Mouse (Mus musculus): Measurements from ENCODE around the gene Gm10226.
"Not testable (repeated sequence)": the region's sequence is repeated elsewhere in the genome, so short reads cannot be mapped to it uniquely, and the experiment has no call there.

Gene Gm10226

GRCm38 (mm10) chr17:21691560-21691959, at the start of gene Gm10226:
Gm10226 (plus strand) TSS chr17:21691860.
- DNase-seq (ENCODE audit: low spot score in 2 of 2), result no peak

- no peak for DNase-seq (ENCODE audit: low spot score in 2 of 2)
These were observed 42.9 kb upstream of the Gm10226 start for GRCm38 (mm10) chr17:21648791-21649190.

- DNase-seq (ENCODE audit: low spot score in 2 of 2), result peak in 1 of 2 experiments; percentile 49
These were observed 41.7 kb upstream of the Gm10226 start for GRCm38 (mm10) chr17:21649936-21650335.

- DNase-seq (ENCODE audit: low spot score in 2 of 2), result peak; percentile 54 to 84
These were observed 41.2 kb upstream of the Gm10226 start, which contains the start of gene Zfp983 for GRCm38 (mm10) chr17:21650364-21650907. Zfp983 (plus strand) TSS chr17:21650624.

GRCm38 (mm10) chr17:21678826-21679225, 12.8 kb upstream of the Gm10226 start:
- DNase-seq (ENCODE audit: low spot score in 2 of 2), result not testable (repeated sequence)

- DNase-seq (ENCODE audit: low spot score in 2 of 2), result peak; percentile 79 to 91
These were observed 12.2 kb upstream of the Gm10226 start for GRCm38 (mm10) chr17:21679273-21680018.

- not testable (repeated sequence) for DNase-seq (ENCODE audit: low spot score in 2 of 2)
These were observed 11.7 kb upstream of the Gm10226 start for GRCm38 (mm10) chr17:21680019-21680376.

- DNase-seq (ENCODE audit: low spot score in 2 of 2), result no peak
These were observed 1.7 kb downstream of the Gm10226 start for GRCm38 (mm10) chr17:21693342-21693741.

GRCm38 (mm10) chr17:21696073-21696472, 4.4 kb downstream of the Gm10226 start:
- DNase-seq (ENCODE audit: low spot score in 2 of 2), result no peak

GRCm38 (mm10) chr17:21702281-21703240, 10.9 kb downstream of the Gm10226 start:
- DNase-seq (ENCODE audit: low spot score in 2 of 2), result peak in 1 of 2 experiments; percentile 51

GRCm38 (mm10) chr17:21703414-21703813, 11.8 kb downstream of the Gm10226 start:
- DNase-seq (ENCODE audit: low spot score in 2 of 2), result no peak

- peak; percentile 60 to 70 for DNase-seq (ENCODE audit: low spot score in 2 of 2)
These were observed 15.8 kb downstream of the Gm10226 start, which contains the start of gene Zfp760 for GRCm38 (mm10) chr17:21707343-21707996. Zfp760 (plus strand) TSS chr17:21707741.

- no peak for DNase-seq (ENCODE audit: low spot score in 2 of 2)
These were observed 16.7 kb downstream of the Gm10226 start for GRCm38 (mm10) chr17:21708401-21708800.

- not testable (repeated sequence) for DNase-seq (ENCODE audit: low spot score in 2 of 2)
These were observed 38.8 kb downstream of the Gm10226 start, which contains the start of gene Zfp229 for GRCm38 (mm10) chr17:21730495-21730894. Zfp229 (plus strand) TSS chr17:21730795.

GRCm38 (mm10) chr17:21733049-21733448, 41.4 kb downstream of the Gm10226 start:
- no peak for DNase-seq (ENCODE audit: low spot score in 2 of 2)

- peak; percentile 71 to 74 for DNase-seq (ENCODE audit: low spot score in 2 of 2)
These were observed 41.9 kb downstream of the Gm10226 start for GRCm38 (mm10) chr17:21733529-21734031.

All from spleen, postnatal 10 days (tissue).